Mouse (Mus musculus): ENCODE results near the gene Tmem168. TPM values are rescaled to one million over a fixed set of nuclear protein-coding genes. Genes with fewer than 3 reads are reported as not detected.
A peak's percentile ranks its signal among the peaks of the same experiment; 100 is the strongest.

Gene Tmem168
- polyA plus RNA-seq (2012; rRNA removed) = 10.9 and 12.0 TPM in 2 replicates

- TF ChIP-seq POLR2A (IDR thresholded peaks at IDR 0.05; ENCODE audit: borderline replicate concordance, extremely low read depth, insufficient read depth, insufficient read length, poor library complexity, severe bottlenecking) (peak; percentile 81), CTCF (IDR thresholded peaks at IDR 0.05; ENCODE audit: borderline replicate concordance, extremely low read depth, insufficient read depth, insufficient read length) (no peak)
- peak; percentile 94 for DNase-seq (ENCODE audit: low read depth)
Measured at GRCm38 (mm10) chr6:13607621-13608493, at the start of gene Tmem168. TSS of gene Tmem168 (minus strand) at chr6:13608100.

- DNase-seq (ENCODE audit: low read depth) = no peak
- TF ChIP-seq POLR2A (IDR thresholded peaks at IDR 0.05; ENCODE audit: borderline replicate concordance, extremely low read depth, insufficient read depth, insufficient read length, poor library complexity, severe bottlenecking) (no peak), CTCF (IDR thresholded peaks at IDR 0.05; ENCODE audit: borderline replicate concordance, extremely low read depth, insufficient read depth, insufficient read length) (no peak)
Measured at GRCm38 (mm10) chr6:13654081-13654480, 46.2 kb upstream of the Tmem168 start.

- TF ChIP-seq CTCF (IDR thresholded peaks at IDR 0.05; ENCODE audit: borderline replicate concordance, extremely low read depth, insufficient read depth, insufficient read length) (no peak), POLR2A (IDR thresholded peaks at IDR 0.05; ENCODE audit: borderline replicate concordance, extremely low read depth, insufficient read depth, insufficient read length, poor library complexity, severe bottlenecking) (no peak)
Measured at GRCm38 (mm10) chr6:13652284-13652683, 44.4 kb upstream of the Tmem168 start.

GRCm38 (mm10) chr6:13650854-13651253 lies 43.0 kb upstream of the Tmem168 start:
- no peak for TF ChIP-seq POLR2A (IDR thresholded peaks at IDR 0.05; ENCODE audit: borderline replicate concordance, extremely low read depth, insufficient read depth, insufficient read length, poor library complexity, severe bottlenecking)
- no peak for DNase-seq (ENCODE audit: low read depth)

More at GRCm38 (mm10) chr6:13652284-13652683, 44.4 kb upstream of the Tmem168 start:
- no peak for DNase-seq (ENCODE audit: low read depth)

GRCm38 (mm10) chr6:13648305-13648704 lies 40.4 kb upstream of the Tmem168 start:
- TF ChIP-seq POLR2A (IDR thresholded peaks at IDR 0.05; ENCODE audit: borderline replicate concordance, extremely low read depth, insufficient read depth, insufficient read length, poor library complexity, severe bottlenecking) (no peak), CTCF (IDR thresholded peaks at IDR 0.05; ENCODE audit: borderline replicate concordance, extremely low read depth, insufficient read depth, insufficient read length) (no peak)
- DNase-seq (ENCODE audit: low read depth) = no peak

GRCm38 (mm10) chr6:13636582-13636989 lies 28.7 kb upstream of the Tmem168 start:
- TF ChIP-seq POLR2A (IDR thresholded peaks at IDR 0.05; ENCODE audit: borderline replicate concordance, extremely low read depth, insufficient read depth, insufficient read length, poor library complexity, severe bottlenecking) (no peak), CTCF (IDR thresholded peaks at IDR 0.05; ENCODE audit: borderline replicate concordance, extremely low read depth, insufficient read depth, insufficient read length) (no peak)
- peak; percentile 5 for DNase-seq (ENCODE audit: low read depth)

GRCm38 (mm10) chr6:13632571-13632970 lies 24.7 kb upstream of the Tmem168 start:
- TF ChIP-seq POLR2A (IDR thresholded peaks at IDR 0.05; ENCODE audit: borderline replicate concordance, extremely low read depth, insufficient read depth, insufficient read length, poor library complexity, severe bottlenecking) (no peak), CTCF (IDR thresholded peaks at IDR 0.05; ENCODE audit: borderline replicate concordance, extremely low read depth, insufficient read depth, insufficient read length) (no peak)
- no peak for DNase-seq (ENCODE audit: low read depth)

GRCm38 (mm10) chr6:13630607-13631006 lies 22.7 kb upstream of the Tmem168 start:
- DNase-seq (ENCODE audit: low read depth) = no peak
- TF ChIP-seq POLR2A (IDR thresholded peaks at IDR 0.05; ENCODE audit: borderline replicate concordance, extremely low read depth, insufficient read depth, insufficient read length, poor library complexity, severe bottlenecking) = no peak
- no peak for TF ChIP-seq CTCF (IDR thresholded peaks at IDR 0.05; ENCODE audit: borderline replicate concordance, extremely low read depth, insufficient read depth, insufficient read length)

- DNase-seq (ENCODE audit: low read depth) = no peak
- TF ChIP-seq POLR2A (IDR thresholded peaks at IDR 0.05; ENCODE audit: borderline replicate concordance, extremely low read depth, insufficient read depth, insufficient read length, poor library complexity, severe bottlenecking) (no peak), CTCF (IDR thresholded peaks at IDR 0.05; ENCODE audit: borderline replicate concordance, extremely low read depth, insufficient read depth, insufficient read length) (no peak)
Measured at GRCm38 (mm10) chr6:13619618-13620017, 11.7 kb upstream of the Tmem168 start.

- TF ChIP-seq CTCF (IDR thresholded peaks at IDR 0.05; ENCODE audit: borderline replicate concordance, extremely low read depth, insufficient read depth, insufficient read length) = no peak
- TF ChIP-seq POLR2A (IDR thresholded peaks at IDR 0.05; ENCODE audit: borderline replicate concordance, extremely low read depth, insufficient read depth, insufficient read length, poor library complexity, severe bottlenecking) = no peak
- DNase-seq (ENCODE audit: low read depth) = no peak
Measured at GRCm38 (mm10) chr6:13617110-13617509, 9.2 kb upstream of the Tmem168 start.

GRCm38 (mm10) chr6:13614568-13614967 lies 6.7 kb upstream of the Tmem168 start:
- TF ChIP-seq CTCF (IDR thresholded peaks at IDR 0.05; ENCODE audit: borderline replicate concordance, extremely low read depth, insufficient read depth, insufficient read length) (no peak), POLR2A (IDR thresholded peaks at IDR 0.05; ENCODE audit: borderline replicate concordance, extremely low read depth, insufficient read depth, insufficient read length, poor library complexity, severe bottlenecking) (no peak)
- DNase-seq (ENCODE audit: low read depth) = no peak

- TF ChIP-seq POLR2A (IDR thresholded peaks at IDR 0.05; ENCODE audit: borderline replicate concordance, extremely low read depth, insufficient read depth, insufficient read length, poor library complexity, severe bottlenecking) (no peak), CTCF (IDR thresholded peaks at IDR 0.05; ENCODE audit: borderline replicate concordance, extremely low read depth, insufficient read depth, insufficient read length) (no peak)
- DNase-seq (ENCODE audit: low read depth) = no peak
Measured at GRCm38 (mm10) chr6:13613671-13614070, 5.8 kb upstream of the Tmem168 start.

Measured in brain, embryonic 14.5 days (tissue).